Mouse (Mus musculus) brain, adult 2 months (tissue): ENCODE results near the gene Plekhg1.

ENCODE experiments used
- DNase-seq: peaks from one replicate; pipeline ENCODE4 v3.0.0; 2011; ENCODE audit warnings: low read depth, low spot score

The Plekhg1 gene

DNA sequence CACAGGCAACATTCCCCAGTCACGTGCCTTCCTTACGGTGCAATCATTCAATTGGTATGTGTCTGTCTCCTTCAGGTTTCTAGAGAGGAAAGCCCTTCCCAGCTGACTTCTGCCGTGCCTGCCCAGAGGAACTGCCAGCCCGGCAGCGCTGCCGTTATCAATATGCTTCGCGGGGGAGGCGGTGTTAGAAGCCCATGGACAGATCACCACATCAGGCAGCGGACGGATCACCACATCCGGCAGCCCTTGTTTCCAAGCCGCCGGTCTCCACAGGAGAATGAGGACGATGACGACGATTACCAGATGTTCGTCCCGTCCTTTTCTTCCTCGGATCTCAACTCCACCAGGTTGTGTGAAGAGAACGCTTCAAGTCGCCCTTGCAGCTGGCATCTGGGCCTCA is 216.3 kb downstream of the Plekhg1 start:
- DNase-seq: no peak

DNA sequence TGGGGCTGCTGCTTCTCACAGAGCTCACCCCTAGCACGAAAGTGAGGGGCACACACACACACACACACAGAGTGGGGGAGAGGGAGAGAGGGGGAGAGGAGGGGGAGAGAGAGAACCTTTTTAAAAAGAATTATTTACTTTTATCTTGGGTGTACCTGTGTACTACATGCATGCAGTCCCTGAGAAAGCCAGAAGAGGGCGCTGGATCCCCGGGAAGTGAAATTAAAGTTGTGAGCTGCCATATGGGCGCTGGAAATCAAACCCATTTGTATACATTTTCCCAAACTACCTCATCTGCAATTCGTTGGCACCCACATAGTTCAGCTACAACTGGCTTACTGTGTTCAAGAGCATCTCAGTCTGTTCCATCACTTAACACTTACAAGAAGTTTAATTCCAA is 218.4 kb downstream of the Plekhg1 start:
- no peak for DNase-seq

- DNase-seq: no peak
Observed at GRCm38 (mm10) chr10:3969026-3969425, 228.9 kb downstream of the Plekhg1 start.

- no peak for DNase-seq
Observed at GRCm38 (mm10) chr10:3972237-3972636, 232.1 kb downstream of the Plekhg1 start.

- DNase-seq: peak; percentile 95
Observed at GRCm38 (mm10) chr10:3972981-3973588, 232.9 kb downstream of the Plekhg1 start, which contains the start of gene Mthfd1l. Gene Mthfd1l, plus strand, starts transcription at chr10:3973118.

- DNase-seq: peak; percentile 94
Observed at GRCm38 (mm10) chr10:3973589-3974070, 233.5 kb downstream of the Plekhg1 start.

DNA sequence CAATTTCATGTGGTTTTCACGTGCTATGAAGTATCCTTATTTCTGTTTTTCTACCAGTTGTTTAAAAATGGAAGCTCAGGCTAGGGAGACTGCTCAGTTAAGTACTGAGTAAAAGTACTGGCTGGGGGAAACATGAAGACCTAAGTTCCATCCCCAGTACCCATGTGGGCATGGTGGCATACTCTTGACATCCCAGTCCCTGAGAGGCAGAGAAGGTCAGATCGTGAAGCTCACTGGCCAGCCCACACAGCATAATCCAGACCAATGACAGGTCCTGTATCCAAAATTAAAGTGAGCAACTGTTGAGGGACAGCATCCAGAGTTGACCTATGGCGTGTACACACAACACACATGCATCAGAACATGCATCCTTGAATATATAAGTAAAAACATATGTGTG is 234.2 kb downstream of the Plekhg1 start:
- DNase-seq: no peak

DNA sequence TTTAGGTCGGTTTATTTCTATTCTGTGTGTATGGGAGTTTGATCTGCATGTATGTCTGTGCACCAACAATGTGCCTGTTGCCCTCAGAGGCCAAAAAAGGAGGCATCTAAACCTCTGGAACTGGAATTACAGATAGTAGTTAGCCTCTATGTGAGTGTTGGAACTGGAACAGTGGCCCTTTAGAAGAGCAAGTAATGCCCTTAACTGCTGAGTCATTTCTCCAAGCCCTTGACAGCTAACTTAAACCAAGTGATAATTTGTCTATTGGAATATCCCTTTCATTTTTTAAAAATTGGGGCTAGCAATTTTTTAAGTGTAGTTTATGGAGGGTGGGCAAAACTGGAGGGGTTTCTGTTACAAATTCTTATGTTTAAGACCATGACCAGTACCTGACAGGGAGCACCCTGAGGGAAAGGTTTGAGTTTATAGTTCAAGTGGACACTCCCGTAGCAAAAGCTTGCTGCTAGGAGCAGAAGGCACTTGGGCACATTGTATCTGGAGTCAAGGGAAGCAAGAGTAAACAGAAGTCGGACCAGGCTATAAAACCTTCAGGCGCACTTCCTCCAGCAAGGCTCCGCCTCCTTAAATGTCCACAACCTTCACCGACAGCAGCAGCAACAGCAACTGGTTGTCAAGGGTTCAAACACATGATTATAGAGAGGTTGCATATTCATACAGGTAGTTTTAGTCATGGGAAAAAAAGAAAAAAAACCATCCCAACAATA is 235.9 kb downstream of the Plekhg1 start:
- no peak for DNase-seq

GRCm38 (mm10) chr10:3976623-3977010 is 236.5 kb downstream of the Plekhg1 start:
- DNase-seq: no peak

DNA sequence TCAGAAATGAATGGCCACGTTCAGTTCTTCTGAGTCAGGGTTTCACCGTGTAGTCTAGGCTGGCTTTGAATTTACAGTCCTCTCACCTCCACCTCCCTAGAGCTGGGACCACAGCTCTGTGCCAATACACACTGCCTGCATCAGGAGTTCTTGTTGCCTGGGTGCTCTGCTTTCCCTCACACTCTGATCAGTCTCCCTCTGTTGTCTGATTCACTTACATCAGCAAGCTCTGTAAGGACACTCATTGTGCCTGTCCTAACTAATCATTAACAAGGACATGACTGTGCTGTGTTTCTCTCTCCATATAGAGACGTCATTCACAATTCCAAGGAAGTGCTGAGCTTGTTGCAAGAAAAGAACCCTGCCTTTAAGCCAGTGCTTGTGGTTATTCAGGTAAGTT is 238.2 kb downstream of the Plekhg1 start:
- peak; percentile 66 for DNase-seq

DNA sequence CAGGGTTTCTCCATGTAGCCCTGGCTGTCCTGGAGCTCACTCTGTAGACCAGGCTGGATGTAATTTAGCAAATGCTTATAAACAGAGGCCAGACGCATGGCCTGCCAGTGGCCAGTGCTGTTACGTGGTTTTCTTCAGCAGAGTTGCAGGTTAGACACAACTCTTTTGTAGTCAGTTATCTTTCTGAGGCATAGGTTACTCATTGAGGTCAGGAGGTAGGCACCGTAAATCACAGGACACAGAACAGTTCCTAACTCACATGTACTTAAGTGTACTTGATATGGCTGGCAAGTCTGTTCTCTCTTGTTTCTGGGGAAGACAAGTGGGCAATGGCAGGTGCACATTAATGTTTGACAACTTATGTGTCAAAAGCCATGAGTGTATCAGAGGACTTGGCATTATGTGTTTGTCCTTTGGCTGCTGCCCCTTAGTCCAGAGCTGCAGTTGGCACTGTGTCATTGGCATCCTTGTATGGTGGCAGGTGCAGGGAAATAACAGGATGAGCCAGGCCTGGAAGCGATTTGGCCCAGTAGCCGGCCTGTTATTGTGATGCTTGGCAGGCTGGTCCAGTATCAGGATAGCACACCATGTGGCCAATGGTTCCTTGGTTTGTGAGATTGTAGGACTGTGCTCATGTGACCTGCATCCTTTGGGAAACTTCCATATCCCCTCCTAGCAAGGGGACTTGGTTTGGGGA is 238.8 kb downstream of the Plekhg1 start:
- peak; percentile 99 for DNase-seq

DNA sequence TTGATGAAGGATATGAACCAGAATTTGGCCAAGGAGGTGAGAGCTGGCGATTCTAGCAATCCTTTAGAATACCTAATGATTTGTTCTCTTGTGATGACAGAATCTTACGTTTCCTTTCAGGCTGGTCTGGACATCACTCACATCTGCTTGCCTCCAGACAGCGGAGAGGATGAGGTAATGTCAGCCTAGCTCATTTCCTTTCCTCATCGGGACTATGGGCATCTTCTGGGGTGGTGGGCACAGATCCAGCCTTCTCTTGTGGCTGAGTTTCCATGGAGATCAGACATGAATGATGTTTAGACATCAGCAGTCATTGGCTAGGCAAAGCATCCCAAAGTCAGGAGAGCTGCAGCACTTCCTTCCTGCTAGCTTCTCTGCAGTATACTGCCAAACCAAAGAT is 240.1 kb downstream of the Plekhg1 start:
- no peak for DNase-seq

- no peak for DNase-seq
Observed at GRCm38 (mm10) chr10:3990295-3990883, 250.2 kb downstream of the Plekhg1 start.

- no peak for DNase-seq
Observed at GRCm38 (mm10) chr10:3993365-3994102, 253.4 kb downstream of the Plekhg1 start.

DNA sequence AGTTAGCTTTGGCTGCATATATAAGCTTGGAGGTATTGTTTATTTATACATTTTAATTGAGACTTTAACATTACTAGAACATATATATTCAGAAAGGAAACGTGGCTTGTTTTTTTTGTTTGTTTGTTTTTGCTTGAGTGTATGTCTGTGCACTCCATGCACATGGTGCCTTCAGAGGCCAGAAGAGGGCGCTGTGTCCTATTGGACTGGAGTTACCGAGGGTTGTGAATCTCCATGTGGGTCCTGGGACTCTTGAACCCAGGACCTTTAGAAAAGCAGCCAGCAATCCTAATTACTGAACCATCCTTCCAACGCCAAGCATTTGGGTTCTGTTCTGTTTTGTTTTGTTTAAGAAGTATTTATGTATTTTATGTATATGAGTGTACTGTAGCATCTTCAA is 255.1 kb downstream of the Plekhg1 start:
- no peak for DNase-seq

- DNase-seq: peak; percentile 95
Observed at GRCm38 (mm10) chr10:3996170-3996876, 256.2 kb downstream of the Plekhg1 start.

- no peak for DNase-seq
Observed at GRCm38 (mm10) chr10:3997851-3998426, 257.8 kb downstream of the Plekhg1 start.

DNA sequence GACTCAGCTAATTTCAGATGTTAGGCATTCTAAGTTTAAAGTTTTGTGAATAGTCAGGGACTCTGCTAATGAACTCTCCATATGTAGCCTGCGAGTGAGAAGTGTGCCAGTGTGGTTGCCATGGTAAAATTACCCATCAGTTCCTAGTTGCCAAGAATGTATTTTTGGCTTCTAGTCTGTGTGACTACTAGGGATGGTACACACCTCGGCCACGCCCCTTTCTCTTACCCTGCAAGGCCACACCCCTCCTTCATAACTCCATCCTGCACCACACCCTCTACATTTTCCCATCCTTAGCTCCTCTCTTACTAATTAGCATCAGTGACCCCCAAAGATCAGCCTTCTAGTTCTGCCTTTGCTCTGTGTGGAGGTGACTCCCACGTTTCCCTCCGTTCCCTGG is 262.5 kb downstream of the Plekhg1 start:
- DNase-seq: peak; percentile 57

DNA sequence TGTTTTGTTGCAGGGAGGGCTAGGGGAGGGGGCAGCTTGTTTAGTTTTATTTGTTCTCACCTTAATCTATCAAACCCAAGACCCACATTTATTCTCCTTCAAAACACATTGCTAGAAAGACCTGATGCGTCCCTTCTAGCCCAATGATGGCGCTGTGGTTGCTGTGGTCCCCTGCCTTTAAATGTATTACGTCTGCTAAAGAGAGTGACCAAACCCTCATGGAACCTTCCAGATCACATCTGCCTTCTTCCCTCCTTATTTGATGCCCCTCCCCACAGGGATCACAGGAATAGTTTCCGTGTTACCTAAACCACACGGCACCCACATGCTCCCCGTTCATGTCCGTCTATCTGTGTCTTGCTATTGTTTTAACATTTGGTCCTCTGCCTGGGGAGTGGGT is 265.0 kb downstream of the Plekhg1 start:
- no peak for DNase-seq

GRCm38 (mm10) chr10:4006296-4007015 is 266.3 kb downstream of the Plekhg1 start:
- peak; percentile 28 for DNase-seq
